Mouse (Mus musculus) myocyte (in vitro differentiated cells): Measurements from ENCODE around the gene Unc45a.

Experiments used
- MAX ChIP-seq: IDR thresholded peaks from one replicate; pipeline ENCODE4 v1.6.1; 2011; ENCODE audit warnings: low read depth, mild to moderate bottlenecking, control low read depth
- MYOG ChIP-seq, 3 experiments: IDR thresholded peaks; one replicate each; pipeline ENCODE4 v1.6.1; 2011; ENCODE audit warnings: control low read depth in 2 of 3, low read depth in 2 of 3, mild to moderate bottlenecking in 2 of 3; ENCODE audit not compliant: insufficient read length in 2 of 3, control insufficient read depth in 1 of 3, insufficient read depth in 1 of 3
- POLR2A ChIP-seq: IDR thresholded peaks from one replicate; pipeline ENCODE4 v1.6.1; 2011; ENCODE audit warnings: low read depth, mild to moderate bottlenecking, control low read depth, moderate library complexity; ENCODE audit not compliant: insufficient read length
- SRF ChIP-seq: IDR thresholded peaks from one replicate; pipeline ENCODE4 v1.6.1; 2011; ENCODE audit warnings: low read depth; ENCODE audit not compliant: control insufficient read depth, insufficient read length
- USF1 ChIP-seq: IDR thresholded peaks from one replicate; pipeline ENCODE4 v1.6.1; 2011; ENCODE audit warnings: low read depth, mild to moderate bottlenecking, control low read depth, moderate library complexity

DNA sequence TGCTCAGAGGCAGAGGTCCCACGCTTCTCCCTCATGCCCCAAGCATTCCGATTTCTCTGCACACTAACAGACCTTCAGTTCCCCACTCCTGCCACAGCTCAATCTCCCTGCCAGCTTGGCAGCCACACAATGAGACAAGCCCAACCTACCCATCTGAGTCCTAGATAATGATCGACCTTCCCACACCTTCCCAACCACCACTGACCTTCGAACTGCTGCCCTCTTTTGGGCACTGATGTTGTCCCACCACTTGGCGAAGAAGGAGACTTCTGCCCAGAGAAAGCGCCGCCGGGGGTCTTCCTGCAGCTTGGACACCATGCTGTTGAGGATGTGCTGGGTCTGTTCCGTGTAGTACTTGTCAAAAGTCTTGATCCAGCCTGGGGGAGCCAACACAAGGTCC, 27.2 kb upstream of the Unc45a start:
- TF ChIP-seq MAX (no peak), POLR2A (no peak), MYOG (IDR thresholded peaks at IDR 0.05; ENCODE audit: control insufficient read depth in 1 of 3, insufficient read depth in 1 of 3, insufficient read length in 2 of 3, low read depth in 2 of 3) (no peak), SRF (no peak), USF1 (no peak)
